Mouse (Mus musculus): ENCODE results near the gene Cwh43. TPM values are rescaled to one million over a fixed set of nuclear protein-coding genes. Genes with fewer than 3 reads are reported as not detected.

Cwh43 gene
- polyA plus RNA-seq (2012; rRNA removed) = 0.35 and 0.45 TPM in 2 replicates
- polyA plus RNA-seq (2014; fragmentation: Nextera tagmentation; extraction: Ambion mirVana) = 0.70 and 1.4 TPM in 2 replicates

DNA sequence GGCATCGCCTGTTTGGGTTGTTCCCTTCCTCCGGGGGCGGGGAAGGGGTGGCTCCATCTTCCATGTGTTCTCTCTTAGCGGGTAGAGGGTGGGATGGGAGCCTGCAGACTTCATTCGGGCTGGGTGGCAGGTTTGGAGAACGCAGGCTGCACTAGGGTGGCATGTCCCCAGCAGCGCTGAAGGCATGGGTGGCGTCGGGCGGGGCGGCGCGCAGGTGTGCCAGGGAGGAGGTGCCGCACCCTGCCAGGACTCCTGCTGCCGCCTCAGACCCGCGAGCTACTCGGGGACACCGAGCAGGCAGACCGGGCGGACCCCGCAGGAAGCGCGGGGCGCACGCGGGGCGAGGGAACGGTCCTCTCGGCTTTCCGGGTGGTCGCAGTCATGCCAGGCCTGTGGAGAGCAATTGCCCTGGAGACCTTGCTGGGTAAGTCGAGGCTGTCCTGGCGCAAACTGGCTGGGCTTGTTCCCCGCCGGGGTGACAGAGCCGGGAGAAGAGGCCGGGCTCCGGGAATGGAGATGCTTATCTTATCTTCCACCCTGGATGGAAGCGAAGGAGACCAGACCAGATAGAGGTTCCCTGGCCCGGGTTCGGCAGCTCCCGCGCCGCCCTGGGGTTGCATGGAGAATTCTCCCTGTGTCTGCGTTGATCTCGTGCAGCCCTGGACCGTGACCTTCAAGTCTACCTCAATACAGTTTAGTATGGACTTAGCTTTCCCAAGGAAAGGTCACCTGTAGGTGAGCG lies at the start of gene Cwh43:
Gene Cwh43, plus strand, starts transcription at position 95 of the 742 bp plus-strand sequence.
- Histone ChIP-seq H3K27ac (replicated peaks; ENCODE audit: low read depth, low read length) (no peak within 1 kb of the TSS), H3K4me3 (replicated peaks; ENCODE audit: low read length) (peak within 1 kb of the TSS; percentile 34), H3K27me3 (ENCODE audit: control insufficient read depth, insufficient read depth, low read length) (peaks cover 29% of the 10 kb centered on the region), H3K36me3 (ENCODE audit: control insufficient read depth, insufficient read depth, low read length) (no peaks in the 10 kb centered on the region), H3K4me1 (ENCODE audit: control insufficient read depth, insufficient read depth, low read length) (peaks cover 5% of the 10 kb centered on the region; the same call in 1 of the 2 replicates), H3K9ac (ENCODE audit: low read depth, low read length, severe bottlenecking) (0 out of 2 replicates have a peak within 1 kb of the TSS, but pooled peaks have one; percentile 28), H3K4me2 (replicated peaks; ENCODE audit: low read depth, low read length, severe bottlenecking) (peak within 1 kb of the TSS; percentile 60), H3K9me3 (ENCODE audit: control insufficient read depth, low read length) (no peaks in the 10 kb centered on the region)
- WGBS = 1% methylated on average over 41 of the region's 49 CpGs
- TF ChIP-seq POLR2A (IDR thresholded peaks at IDR 0.05; ENCODE audit: borderline replicate concordance, extremely low read depth, insufficient read depth, insufficient read length) = no peak
- DNase-seq (ENCODE audit: low spot score) (no peak), ATAC-seq (ENCODE audit: low FRiP score, low read depth) (no peak)

- 68% methylated on average over 6 of the region's 6 CpGs for WGBS
- DNase-seq (ENCODE audit: low spot score) = no peak
- ATAC-seq (ENCODE audit: low FRiP score, low read depth) = no peak
- Histone ChIP-seq H3K9ac (ENCODE audit: low read depth, low read length, severe bottlenecking) (no peak overlapping the region), H3K4me3 (replicated peaks; ENCODE audit: low read length) (no peak overlapping the region), H3K36me3 (ENCODE audit: control insufficient read depth, insufficient read depth, low read length) (no peaks in the 10 kb centered on the region), H3K4me1 (ENCODE audit: control insufficient read depth, insufficient read depth, low read length) (no peaks in the 10 kb centered on the region), H3K4me2 (replicated peaks; ENCODE audit: low read depth, low read length, severe bottlenecking) (no peak overlapping the region), H3K9me3 (ENCODE audit: control insufficient read depth, low read length) (no peaks in the 10 kb centered on the region), H3K27me3 (ENCODE audit: control insufficient read depth, insufficient read depth, low read length) (no peaks in the 10 kb centered on the region), H3K27ac (replicated peaks; ENCODE audit: low read depth, low read length) (no peak overlapping the region)
- no peak for TF ChIP-seq POLR2A (IDR thresholded peaks at IDR 0.05; ENCODE audit: borderline replicate concordance, extremely low read depth, insufficient read depth, insufficient read length)
Observed at GRCm38 (mm10) chr5:73359134-73359751, 46.6 kb upstream of the Cwh43 start.

DNA sequence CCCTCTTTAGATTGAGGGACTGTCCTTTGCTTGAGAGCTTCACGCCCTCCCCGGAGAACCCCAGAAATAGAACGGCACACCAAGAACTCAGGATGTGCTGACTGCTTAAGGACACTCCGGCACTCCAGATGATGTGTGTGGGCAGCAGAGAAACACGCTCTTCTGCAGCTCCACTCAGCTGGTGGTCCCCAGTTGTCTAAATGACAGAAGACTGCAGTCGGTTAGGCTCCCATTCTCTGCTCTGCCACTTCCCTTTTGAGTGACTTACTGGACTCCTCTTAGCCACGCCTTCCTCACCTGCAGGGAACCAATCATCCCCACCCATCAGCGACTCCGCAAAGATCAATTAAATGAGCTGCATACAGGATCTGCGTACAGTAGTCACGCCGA lies 46.1 kb upstream of the Cwh43 start:
- TF ChIP-seq POLR2A (IDR thresholded peaks at IDR 0.05; ENCODE audit: borderline replicate concordance, extremely low read depth, insufficient read depth, insufficient read length) = no peak
- no peak overlapping the region for H3K4me3 ChIP-seq (replicated peaks; ENCODE audit: low read length)

DNA sequence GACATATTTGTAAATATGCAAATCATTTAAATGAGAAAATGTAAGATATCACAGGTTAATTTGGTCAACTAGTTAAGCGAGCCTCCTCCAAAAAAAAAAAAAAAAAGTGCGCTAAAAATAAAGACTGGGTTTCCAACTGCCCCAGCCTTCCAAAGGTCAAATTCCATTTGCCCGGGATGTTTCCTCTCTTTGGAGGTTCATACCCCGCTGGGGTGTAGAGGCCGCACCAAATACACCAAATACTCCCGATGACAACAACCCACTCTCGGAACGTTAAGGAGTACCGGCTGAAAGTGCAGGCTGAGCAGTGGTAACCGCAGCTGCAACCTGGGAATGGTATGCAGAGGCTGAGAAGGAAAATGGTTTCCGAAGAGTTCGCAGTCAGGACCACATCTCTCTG lies 45.6 kb upstream of the Cwh43 start:
- Histone ChIP-seq H3K27me3 (ENCODE audit: control insufficient read depth, insufficient read depth, low read length) (no peaks in the 10 kb centered on the region), H3K36me3 (ENCODE audit: control insufficient read depth, insufficient read depth, low read length) (no peaks in the 10 kb centered on the region), H3K9me3 (ENCODE audit: control insufficient read depth, low read length) (no peaks in the 10 kb centered on the region), H3K9ac (ENCODE audit: low read depth, low read length, severe bottlenecking) (no peak overlapping the region), H3K4me2 (replicated peaks; ENCODE audit: low read depth, low read length, severe bottlenecking) (no peak overlapping the region), H3K4me3 (replicated peaks; ENCODE audit: low read length) (no peak overlapping the region), H3K27ac (replicated peaks; ENCODE audit: low read depth, low read length) (no peak overlapping the region), H3K4me1 (ENCODE audit: control insufficient read depth, insufficient read depth, low read length) (no peaks in the 10 kb centered on the region)
- TF ChIP-seq POLR2A (IDR thresholded peaks at IDR 0.05; ENCODE audit: borderline replicate concordance, extremely low read depth, insufficient read depth, insufficient read length) = no peak
- 41% methylated on average over 12 of the region's 12 CpGs for WGBS
- ATAC-seq (ENCODE audit: low FRiP score, low read depth) (no peak), DNase-seq (ENCODE audit: low spot score) (no peak)

More for the DNA sequence above, 46.1 kb upstream of the Cwh43 start:
- Histone ChIP-seq H3K36me3 (ENCODE audit: control insufficient read depth, insufficient read depth, low read length) (no peaks in the 10 kb centered on the region), H3K9ac (ENCODE audit: low read depth, low read length, severe bottlenecking) (no peak overlapping the region), H3K27me3 (ENCODE audit: control insufficient read depth, insufficient read depth, low read length) (no peaks in the 10 kb centered on the region), H3K4me1 (ENCODE audit: control insufficient read depth, insufficient read depth, low read length) (no peaks in the 10 kb centered on the region), H3K4me2 (replicated peaks; ENCODE audit: low read depth, low read length, severe bottlenecking) (no peak overlapping the region), H3K27ac (replicated peaks; ENCODE audit: low read depth, low read length) (no peak overlapping the region), H3K9me3 (ENCODE audit: control insufficient read depth, low read length) (no peaks in the 10 kb centered on the region)
- ATAC-seq (ENCODE audit: low FRiP score, low read depth) (no peak), DNase-seq (ENCODE audit: low spot score) (no peak)
- WGBS = 42% methylated on average over 12 of the region's 12 CpGs

DNA sequence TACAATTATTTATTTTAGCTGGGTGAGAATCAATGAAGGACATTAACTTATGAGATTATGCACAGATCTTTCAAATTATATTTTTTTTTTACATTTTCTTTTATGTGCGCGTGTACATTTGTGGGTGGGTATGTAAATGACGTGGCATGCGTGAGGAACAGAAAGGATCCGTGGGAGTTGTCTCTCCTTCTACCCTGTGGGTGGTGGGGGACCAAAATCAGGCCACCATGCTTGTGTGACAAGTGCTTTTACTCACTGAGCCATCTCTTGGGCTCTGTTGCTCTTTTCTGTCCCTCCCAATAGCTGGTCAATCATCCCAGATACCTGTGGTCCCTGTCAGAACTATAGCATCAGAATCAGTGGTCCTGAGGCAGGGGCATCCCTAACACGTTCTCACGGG lies 43.5 kb upstream of the Cwh43 start:
- Histone ChIP-seq H3K4me2 (replicated peaks; ENCODE audit: low read depth, low read length, severe bottlenecking) (no peak overlapping the region), H3K4me1 (ENCODE audit: control insufficient read depth, insufficient read depth, low read length) (no peaks in the 10 kb centered on the region), H3K9me3 (ENCODE audit: control insufficient read depth, low read length) (no peaks in the 10 kb centered on the region), H3K27ac (replicated peaks; ENCODE audit: low read depth, low read length) (no peak overlapping the region), H3K27me3 (ENCODE audit: control insufficient read depth, insufficient read depth, low read length) (no peaks in the 10 kb centered on the region), H3K9ac (ENCODE audit: low read depth, low read length, severe bottlenecking) (no peak overlapping the region), H3K36me3 (ENCODE audit: control insufficient read depth, insufficient read depth, low read length) (no peaks in the 10 kb centered on the region), H3K4me3 (replicated peaks; ENCODE audit: low read length) (no peak overlapping the region)
- no peak for DNase-seq (ENCODE audit: low spot score)
- TF ChIP-seq POLR2A (IDR thresholded peaks at IDR 0.05; ENCODE audit: borderline replicate concordance, extremely low read depth, insufficient read depth, insufficient read length) = no peak
- no peak for ATAC-seq (ENCODE audit: low FRiP score, low read depth)
- 86% methylated on average over 7 of the region's 7 CpGs for WGBS
